Mouse (Mus musculus): ENCODE data around the gene Draxin.

DNA sequence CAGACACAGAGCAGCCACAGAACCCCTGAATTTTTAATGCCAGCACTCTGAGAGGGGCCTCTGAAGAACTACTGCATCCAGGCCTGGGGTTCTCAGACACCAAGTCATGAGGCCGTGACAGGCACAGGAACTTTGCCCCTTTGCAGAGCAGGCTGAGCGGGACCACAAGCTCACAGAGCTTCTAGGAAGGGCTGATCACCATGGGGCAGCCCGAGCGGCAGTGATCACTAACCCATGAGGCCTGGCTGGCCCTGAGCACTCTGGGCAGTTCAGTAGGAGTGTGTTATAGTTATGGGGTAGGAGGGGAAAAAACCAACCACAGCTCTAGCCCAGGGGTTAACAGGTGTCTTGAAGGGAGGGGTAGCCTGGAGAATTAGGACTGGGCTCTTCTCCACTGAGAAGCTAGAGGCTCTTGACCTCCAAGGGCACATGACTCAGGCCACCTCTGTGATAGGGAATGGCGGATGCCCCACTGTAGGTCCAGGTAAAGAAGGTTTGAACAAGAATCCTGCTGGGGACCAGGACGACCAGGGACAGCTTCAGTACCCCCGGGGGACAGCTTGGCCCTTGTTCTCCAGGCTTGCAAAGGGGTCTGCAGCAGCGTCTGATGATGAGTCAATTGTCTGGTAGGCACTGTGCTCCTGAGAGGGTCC, 50.4 kb downstream of the Draxin start:
- TF ChIP-seq CTCF (IDR thresholded peaks at IDR 0.05; ENCODE audit: borderline replicate concordance, insufficient read depth, low read length) (no peak), POLR2A (IDR thresholded peaks at IDR 0.05; ENCODE audit: low read depth, low read length) (no peak)

All from embryonic fibroblast, embryonic 13.5 days (primary cell).